Mouse (Mus musculus): ENCODE results near the gene Sec22b. TPM values are rescaled to one million over a fixed set of nuclear protein-coding genes. Genes with fewer than 3 reads are reported as not detected.

The Sec22b gene
- polyA plus RNA-seq, 1 experiment = 76.9 TPM

GRCm38 (mm10) chr3:97866696-97867095, 34.3 kb upstream of the Sec22b start:
- Histone ChIP-seq H3K36me3 (ENCODE audit: control insufficient read depth, insufficient read depth, low read length, poor library complexity, severe bottlenecking) (no peaks in the 10 kb centered on the region), H3K27ac (ENCODE audit: insufficient read depth, low read length) (no peak overlapping the region), H3K9me3 (replicated peaks; ENCODE audit: control insufficient read depth, insufficient read depth, low read length, poor library complexity, severe bottlenecking) (no peaks in the 10 kb centered on the region), H3K9ac (ENCODE audit: low read depth, poor library complexity, severe bottlenecking) (no peak overlapping the region), H3K4me3 (ENCODE audit: low read depth, low read length) (no peak overlapping the region), H3K27me3 (ENCODE audit: control insufficient read depth, insufficient read depth, low read length, poor library complexity, severe bottlenecking) (peaks cover 1% of the 10 kb centered on the region; the same call in 1 of the 2 replicates), H3K4me1 (ENCODE audit: control insufficient read depth, insufficient read depth, low read length) (no peaks in the 10 kb centered on the region)
- TF ChIP-seq EP300 (IDR thresholded peaks at IDR 0.05; ENCODE audit: insufficient read depth, low read depth, low read length) (no peak), CTCF (IDR thresholded peaks at IDR 0.05; ENCODE audit: low read depth, low read length) (no peak), POLR2A (IDR thresholded peaks at IDR 0.05; ENCODE audit: insufficient read depth, low read length) (no peak)

GRCm38 (mm10) chr3:97867221-97868023, 33.6 kb upstream of the Sec22b start:
- Histone ChIP-seq H3K27me3 (ENCODE audit: control insufficient read depth, insufficient read depth, low read length, poor library complexity, severe bottlenecking) (peaks cover 1% of the 10 kb centered on the region; the same call in 1 of the 2 replicates), H3K36me3 (ENCODE audit: control insufficient read depth, insufficient read depth, low read length, poor library complexity, severe bottlenecking) (no peaks in the 10 kb centered on the region), H3K27ac (ENCODE audit: insufficient read depth, low read length) (no peak overlapping the region), H3K4me1 (ENCODE audit: control insufficient read depth, insufficient read depth, low read length) (no peaks in the 10 kb centered on the region), H3K9ac (ENCODE audit: low read depth, poor library complexity, severe bottlenecking) (no peak overlapping the region), H3K4me3 (ENCODE audit: low read depth, low read length) (peak overlapping the region; percentile 45), H3K9me3 (replicated peaks; ENCODE audit: control insufficient read depth, insufficient read depth, low read length, poor library complexity, severe bottlenecking) (no peaks in the 10 kb centered on the region)
- no peak for TF ChIP-seq POLR2A (IDR thresholded peaks at IDR 0.05; ENCODE audit: insufficient read depth, low read length)
- TF ChIP-seq CTCF (IDR thresholded peaks at IDR 0.05; ENCODE audit: low read depth, low read length) = no peak
- TF ChIP-seq EP300 (IDR thresholded peaks at IDR 0.05; ENCODE audit: insufficient read depth, low read depth, low read length) = no peak

GRCm38 (mm10) chr3:97868024-97868689, 32.8 kb upstream of the Sec22b start:
- H3K27me3 ChIP-seq (ENCODE audit: control insufficient read depth, insufficient read depth, low read length, poor library complexity, severe bottlenecking) = no peaks in the 10 kb centered on the region; the same call in 1 of the 2 replicates
- no peaks in the 10 kb centered on the region for H3K9me3 ChIP-seq (replicated peaks; ENCODE audit: control insufficient read depth, insufficient read depth, low read length, poor library complexity, severe bottlenecking)
- no peaks in the 10 kb centered on the region for H3K4me1 ChIP-seq (ENCODE audit: control insufficient read depth, insufficient read depth, low read length)
- no peak overlapping the region for H3K9ac ChIP-seq (ENCODE audit: low read depth, poor library complexity, severe bottlenecking)
- no peaks in the 10 kb centered on the region for H3K36me3 ChIP-seq (ENCODE audit: control insufficient read depth, insufficient read depth, low read length, poor library complexity, severe bottlenecking)
- TF ChIP-seq CTCF (IDR thresholded peaks at IDR 0.05; ENCODE audit: low read depth, low read length) (no peak), EP300 (IDR thresholded peaks at IDR 0.05; ENCODE audit: insufficient read depth, low read depth, low read length) (no peak), POLR2A (IDR thresholded peaks at IDR 0.05; ENCODE audit: insufficient read depth, low read length) (no peak)
- H3K4me3 ChIP-seq (ENCODE audit: low read depth, low read length) = peak overlapping the region; percentile 45
- H3K27ac ChIP-seq (ENCODE audit: insufficient read depth, low read length) = no peak overlapping the region

DNA sequence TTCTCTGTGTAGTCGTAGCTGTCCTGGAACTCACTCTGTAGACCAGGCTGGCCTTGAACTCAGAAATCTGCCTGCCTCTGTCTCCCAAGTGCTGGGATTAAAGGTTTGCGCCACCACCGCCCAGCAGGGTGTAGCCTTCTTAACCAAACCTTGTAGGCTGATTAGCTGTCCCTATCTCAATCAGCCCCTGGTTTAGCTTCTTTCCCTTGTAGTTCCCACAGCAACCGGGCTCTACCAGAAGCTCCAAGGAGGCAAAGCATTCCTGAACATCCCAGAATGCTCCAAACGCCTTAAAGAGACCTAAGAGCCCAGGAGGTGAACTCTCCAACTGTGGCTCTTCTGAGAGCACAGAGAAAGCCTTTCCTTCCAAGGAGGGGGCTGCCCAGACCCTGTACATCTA, 32.3 kb upstream of the Sec22b start:
- Histone ChIP-seq H3K9ac (ENCODE audit: low read depth, poor library complexity, severe bottlenecking) (no peak overlapping the region), H3K27ac (ENCODE audit: insufficient read depth, low read length) (no peak overlapping the region), H3K36me3 (ENCODE audit: control insufficient read depth, insufficient read depth, low read length, poor library complexity, severe bottlenecking) (no peaks in the 10 kb centered on the region), H3K4me3 (ENCODE audit: low read depth, low read length) (no peak overlapping the region), H3K4me1 (ENCODE audit: control insufficient read depth, insufficient read depth, low read length) (no peaks in the 10 kb centered on the region), H3K27me3 (ENCODE audit: control insufficient read depth, insufficient read depth, low read length, poor library complexity, severe bottlenecking) (no peaks in the 10 kb centered on the region; the same call in 1 of the 2 replicates), H3K9me3 (replicated peaks; ENCODE audit: control insufficient read depth, insufficient read depth, low read length, poor library complexity, severe bottlenecking) (no peaks in the 10 kb centered on the region)
- TF ChIP-seq EP300 (IDR thresholded peaks at IDR 0.05; ENCODE audit: insufficient read depth, low read depth, low read length) (no peak), POLR2A (IDR thresholded peaks at IDR 0.05; ENCODE audit: insufficient read depth, low read length) (no peak), CTCF (IDR thresholded peaks at IDR 0.05; ENCODE audit: low read depth, low read length) (no peak)

GRCm38 (mm10) chr3:97869730-97870129, 31.3 kb upstream of the Sec22b start:
- no peaks in the 10 kb centered on the region for H3K36me3 ChIP-seq (ENCODE audit: control insufficient read depth, insufficient read depth, low read length, poor library complexity, severe bottlenecking)

GRCm38 (mm10) chr3:97874777-97875176, 26.2 kb upstream of the Sec22b start:
- Histone ChIP-seq H3K9me3 (replicated peaks; ENCODE audit: control insufficient read depth, insufficient read depth, low read length, poor library complexity, severe bottlenecking) (no peaks in the 10 kb centered on the region), H3K27ac (ENCODE audit: insufficient read depth, low read length) (peak overlapping the region; percentile 75), H3K4me3 (ENCODE audit: low read depth, low read length) (no peak overlapping the region), H3K4me1 (ENCODE audit: control insufficient read depth, insufficient read depth, low read length) (peaks cover 2% of the 10 kb centered on the region), H3K36me3 (ENCODE audit: control insufficient read depth, insufficient read depth, low read length, poor library complexity, severe bottlenecking) (no peaks in the 10 kb centered on the region), H3K27me3 (ENCODE audit: control insufficient read depth, insufficient read depth, low read length, poor library complexity, severe bottlenecking) (no peaks in the 10 kb centered on the region; the same call in 1 of the 2 replicates), H3K9ac (ENCODE audit: low read depth, poor library complexity, severe bottlenecking) (0 out of 2 replicates have a peak overlapping the region, but pooled peaks have one; percentile 37)
- TF ChIP-seq POLR2A (IDR thresholded peaks at IDR 0.05; ENCODE audit: insufficient read depth, low read length) (no peak), EP300 (IDR thresholded peaks at IDR 0.05; ENCODE audit: insufficient read depth, low read depth, low read length) (peak; percentile 83)

More at GRCm38 (mm10) chr3:97869730-97870129, 31.3 kb upstream of the Sec22b start:
- Histone ChIP-seq H3K4me1 (ENCODE audit: control insufficient read depth, insufficient read depth, low read length) (no peaks in the 10 kb centered on the region), H3K9me3 (replicated peaks; ENCODE audit: control insufficient read depth, insufficient read depth, low read length, poor library complexity, severe bottlenecking) (no peaks in the 10 kb centered on the region), H3K27me3 (ENCODE audit: control insufficient read depth, insufficient read depth, low read length, poor library complexity, severe bottlenecking) (no peaks in the 10 kb centered on the region; the same call in 1 of the 2 replicates), H3K4me3 (ENCODE audit: low read depth, low read length) (no peak overlapping the region), H3K27ac (ENCODE audit: insufficient read depth, low read length) (no peak overlapping the region), H3K9ac (ENCODE audit: low read depth, poor library complexity, severe bottlenecking) (no peak overlapping the region)
- TF ChIP-seq CTCF (IDR thresholded peaks at IDR 0.05; ENCODE audit: low read depth, low read length) = no peak

Measured in ES-Bruce4 (cell line).